Mouse (Mus musculus): ENCODE measurements around the gene Znrf1. TPM values are rescaled to one million over a fixed set of nuclear protein-coding genes. Genes with fewer than 3 reads are reported as not detected.

Gene Znrf1
- polyA plus RNA-seq, 1 experiment from 2014 or later: 65.7 TPM

DNA sequence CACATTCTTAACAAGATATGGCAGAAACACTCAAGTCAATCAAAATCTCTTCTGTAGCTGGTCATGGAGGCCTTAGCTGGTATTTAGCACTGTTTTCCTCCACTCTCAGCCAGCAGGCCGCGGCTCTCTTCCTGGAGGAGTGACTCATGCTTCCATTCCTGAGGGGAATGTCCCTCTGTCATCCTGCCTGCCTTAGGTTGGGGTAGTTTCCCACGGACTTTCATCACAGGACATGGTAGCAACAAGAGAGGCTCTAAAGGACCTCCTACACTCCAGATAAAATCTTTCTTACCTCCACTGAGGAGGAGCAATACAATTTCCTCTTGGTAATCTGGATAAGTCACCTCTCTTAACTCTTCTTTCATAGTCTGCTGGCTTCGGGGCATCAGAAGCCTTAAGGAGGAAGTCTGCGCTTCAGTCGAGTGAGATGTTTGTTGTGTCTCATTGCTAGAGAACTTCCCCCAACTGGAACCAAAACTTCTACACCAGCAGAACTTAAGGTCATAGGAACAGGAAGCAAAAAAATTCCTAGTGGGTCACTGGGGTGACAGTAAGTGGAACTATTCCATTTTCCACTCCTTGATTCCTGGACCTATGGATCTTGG is 123.0 kb downstream of the Znrf1 start:
- Histone ChIP-seq H3K9ac (ENCODE audit: low read depth, low read length) (no peak overlapping the region), H3K4me3 (ENCODE audit: low read length) (no peak overlapping the region), H3K27me3 (replicated peaks; ENCODE audit: control insufficient read depth, insufficient read depth, low read length) (no peaks in the 10 kb centered on the region), H3K36me3 (ENCODE audit: control insufficient read depth, insufficient read depth, low read length) (0 out of 2 replicates have a peak, but pooled peaks cover 6% of the 10 kb centered on the region), H3K27ac (ENCODE audit: low read depth, low read length) (no peak overlapping the region), H3K4me1 (ENCODE audit: control insufficient read depth, insufficient read depth, low read depth, low read length) (no peaks in the 10 kb centered on the region), H3K4me2 (ENCODE audit: low read length) (no peak overlapping the region), H3K9me3 (ENCODE audit: control insufficient read depth, low read length) (no peaks in the 10 kb centered on the region)
- ATAC-seq: no peak
- 91% methylated on average over 6 of the region's 6 CpGs for WGBS

DNA sequence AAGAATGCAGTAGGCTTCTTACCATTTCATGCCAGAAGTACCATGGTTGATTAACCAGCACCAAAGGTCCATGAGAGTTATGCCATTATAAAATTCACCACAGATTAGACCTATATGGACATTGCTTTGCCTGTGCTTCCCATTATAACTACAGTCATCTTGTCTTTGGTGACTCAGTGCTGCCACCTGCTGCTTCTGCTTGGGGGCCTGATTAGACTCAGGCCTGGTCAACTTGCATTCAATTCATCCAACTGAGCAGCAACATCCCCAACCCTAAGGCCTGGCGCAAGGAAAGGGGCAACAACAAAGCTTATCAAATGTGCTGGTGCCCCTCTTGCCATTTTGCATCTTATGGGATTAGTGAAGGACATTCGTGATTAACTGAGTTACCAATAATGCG is 126.6 kb downstream of the Znrf1 start:
- Histone ChIP-seq H3K4me2 (ENCODE audit: low read length) (no peak overlapping the region), H3K27ac (ENCODE audit: low read depth, low read length) (no peak overlapping the region), H3K4me3 (ENCODE audit: low read length) (no peak overlapping the region), H3K4me1 (ENCODE audit: control insufficient read depth, insufficient read depth, low read depth, low read length) (no peaks in the 10 kb centered on the region), H3K9me3 (ENCODE audit: control insufficient read depth, low read length) (no peaks in the 10 kb centered on the region), H3K9ac (ENCODE audit: low read depth, low read length) (no peak overlapping the region), H3K27me3 (replicated peaks; ENCODE audit: control insufficient read depth, insufficient read depth, low read length) (no peaks in the 10 kb centered on the region), H3K36me3 (ENCODE audit: control insufficient read depth, insufficient read depth, low read length) (0 out of 2 replicates have a peak, but pooled peaks cover 6% of the 10 kb centered on the region)
- 0 out of 2 replicates have a peak, but pooled peaks have one; percentile 61 for ATAC-seq
- WGBS: 93% methylated on average over 3 of the region's 3 CpGs

DNA sequence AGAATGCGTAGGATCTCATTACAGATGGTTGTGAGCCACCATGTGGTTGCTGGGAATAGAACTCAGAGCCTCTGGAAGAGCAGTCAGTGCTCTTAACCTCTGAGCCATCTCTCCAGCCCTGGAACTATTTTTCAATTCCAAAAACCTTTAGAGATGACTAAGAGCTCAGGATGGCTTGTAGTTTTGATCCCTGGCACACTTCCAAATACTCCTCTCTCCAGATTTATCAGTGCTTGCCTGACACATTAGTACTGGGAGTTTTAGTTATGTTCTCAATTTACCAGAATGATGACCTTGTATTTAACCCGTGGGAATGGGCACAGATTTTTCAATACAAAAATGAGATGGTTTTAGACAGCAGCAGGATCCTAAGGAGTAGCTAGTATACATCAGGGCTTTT is 130.9 kb downstream of the Znrf1 start:
- Histone ChIP-seq H3K27ac (ENCODE audit: low read depth, low read length) (no peak overlapping the region), H3K9ac (ENCODE audit: low read depth, low read length) (no peak overlapping the region), H3K36me3 (ENCODE audit: control insufficient read depth, insufficient read depth, low read length) (peaks cover 23% of the 10 kb centered on the region), H3K4me1 (ENCODE audit: control insufficient read depth, insufficient read depth, low read depth, low read length) (no peaks in the 10 kb centered on the region), H3K4me3 (ENCODE audit: low read length) (no peak overlapping the region), H3K27me3 (replicated peaks; ENCODE audit: control insufficient read depth, insufficient read depth, low read length) (no peaks in the 10 kb centered on the region), H3K9me3 (ENCODE audit: control insufficient read depth, low read length) (no peaks in the 10 kb centered on the region), H3K4me2 (ENCODE audit: low read length) (no peak overlapping the region)
- WGBS: 94% methylated on average over 2 of the region's 2 CpGs
- ATAC-seq: no peak

Other genes with a start within 250 kb of the Znrf1 start
- gene Rfwd3, start 235.9 kb upstream of the Znrf1 start, polyA plus RNA-seq (2015; fragmentation: Nextera tagmentation; extraction: Ambion mirVana): 21.7 and 26.6 TPM in 2 replicates
- 0.35 and 0.50 TPM in 2 replicates for gene Mlkl, start 197.9 kb upstream of the Znrf1 start, polyA plus RNA-seq (2015; fragmentation: Nextera tagmentation; extraction: Ambion mirVana)
- 0.85 and 1.5 TPM in 2 replicates for gene Fa2h, start 142.3 kb upstream of the Znrf1 start, polyA plus RNA-seq (2015; fragmentation: Nextera tagmentation; extraction: Ambion mirVana)
- 7.6 and 9.3 TPM in 2 replicates for gene Wdr59, start 14.0 kb upstream of the Znrf1 start, polyA plus RNA-seq (2015; fragmentation: Nextera tagmentation; extraction: Ambion mirVana)
- 1.3 and 1.5 TPM in 2 replicates for gene Ldhd, start 94.3 kb downstream of the Znrf1 start, polyA plus RNA-seq (2015; fragmentation: Nextera tagmentation; extraction: Ambion mirVana)
- gene Zfp1, start 107.3 kb downstream of the Znrf1 start, polyA plus RNA-seq (2015; fragmentation: Nextera tagmentation; extraction: Ambion mirVana): 25.1 and 25.5 TPM in 2 replicates
- not detected in 2 replicates for gene Ctrb1, start 154.9 kb downstream of the Znrf1 start, polyA plus RNA-seq (2015; fragmentation: Nextera tagmentation; extraction: Ambion mirVana)
- gene Bcar1, start 207.7 kb downstream of the Znrf1 start, polyA plus RNA-seq (2015; fragmentation: Nextera tagmentation; extraction: Ambion mirVana): 37.6 and 50.0 TPM in 2 replicates